Mouse (Mus musculus) spleen, postnatal 14 days (tissue): ENCODE results near the gene Tcl1.
A peak's percentile ranks its signal among the peaks of the same experiment; 100 is the strongest.
"Not testable (repeated sequence)": the region's sequence is repeated elsewhere in the genome, so short reads cannot be mapped to it uniquely, and the experiment has no call there.

ENCODE experiments used
- DNase-seq, 2 experiments: peaks; one replicate each; pipeline ENCODE4 v3.0.0; 2021 to 2022; ENCODE audit warnings: low spot score in 2 of 2

Gene Tcl1

DNA sequence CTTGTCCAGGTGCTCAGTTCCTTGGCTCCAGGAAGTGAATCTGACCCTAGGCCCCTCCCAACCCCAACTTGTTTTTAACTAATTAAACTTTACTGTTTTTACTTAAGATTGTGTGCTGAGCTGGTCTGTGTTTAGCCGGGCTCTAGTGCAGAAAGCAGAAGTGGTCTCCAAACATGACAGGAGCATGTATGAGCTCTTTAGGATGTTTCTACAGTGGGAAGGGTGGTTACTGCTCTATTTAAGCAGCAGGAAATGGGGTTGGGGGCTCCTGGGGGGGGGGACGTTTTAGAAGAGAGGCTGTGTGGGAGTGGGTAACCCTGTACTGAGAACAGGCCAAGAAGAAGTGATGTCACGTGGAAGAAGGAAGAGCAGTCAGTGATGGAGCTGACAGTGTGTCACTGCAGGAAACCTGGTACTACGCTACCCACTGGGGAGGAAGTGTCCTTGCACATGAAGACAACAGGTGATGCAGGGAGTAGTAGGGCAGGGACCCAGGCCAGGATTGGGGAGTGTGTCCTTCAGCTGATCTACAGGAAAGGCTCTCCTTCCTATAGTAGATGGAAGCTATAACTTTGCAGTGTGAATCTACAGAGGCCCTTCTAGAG, 41.5 kb downstream of the Tcl1 start:
- DNase-seq: not testable (repeated sequence)

DNA sequence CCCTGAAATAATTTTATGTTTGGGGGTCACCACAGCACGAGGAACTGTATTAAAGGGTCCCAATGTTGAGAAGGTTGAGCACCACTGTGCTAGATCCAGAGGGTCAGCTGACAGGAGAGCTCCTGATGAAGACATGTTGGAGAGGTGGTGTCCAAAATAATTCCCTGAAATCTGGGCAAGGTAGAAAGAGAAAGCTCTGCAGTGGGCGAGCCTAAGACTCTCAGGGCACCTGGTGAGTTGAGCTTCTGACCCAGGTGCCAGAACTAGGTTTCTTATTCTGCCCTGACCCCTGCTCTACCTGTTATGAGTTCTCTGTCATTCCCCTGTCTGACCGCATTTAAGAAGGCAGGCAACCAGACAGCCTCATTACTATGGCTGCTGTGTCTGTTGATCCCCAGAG, 46.5 kb downstream of the Tcl1 start, which contains the start of gene Tcl1b5:
Gene Tcl1b5 (plus strand): TSS at position 301 of the 400 bp plus-strand sequence.
- not testable (repeated sequence) for DNase-seq

DNA sequence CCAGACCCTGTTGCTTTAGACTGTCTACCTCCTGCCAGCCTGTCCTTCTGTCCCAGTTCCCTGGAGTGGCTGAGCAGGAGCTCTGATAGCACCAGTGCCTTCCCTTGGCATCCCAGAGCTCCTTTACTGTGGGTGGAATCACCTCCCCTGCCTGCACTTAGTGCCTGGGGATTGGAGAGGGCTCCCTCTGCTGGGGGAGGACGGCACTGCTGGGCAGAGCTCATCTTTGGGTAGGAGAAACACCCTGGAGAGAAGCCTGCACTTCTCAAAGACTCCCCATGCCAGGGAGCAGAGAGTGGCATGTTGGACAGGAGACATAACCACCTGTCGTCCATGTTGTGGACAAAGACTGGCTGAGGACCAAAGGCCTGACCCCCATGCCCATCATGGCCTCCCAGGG, 48.3 kb downstream of the Tcl1 start:
- peak; percentile 24 to 55 for DNase-seq

DNA sequence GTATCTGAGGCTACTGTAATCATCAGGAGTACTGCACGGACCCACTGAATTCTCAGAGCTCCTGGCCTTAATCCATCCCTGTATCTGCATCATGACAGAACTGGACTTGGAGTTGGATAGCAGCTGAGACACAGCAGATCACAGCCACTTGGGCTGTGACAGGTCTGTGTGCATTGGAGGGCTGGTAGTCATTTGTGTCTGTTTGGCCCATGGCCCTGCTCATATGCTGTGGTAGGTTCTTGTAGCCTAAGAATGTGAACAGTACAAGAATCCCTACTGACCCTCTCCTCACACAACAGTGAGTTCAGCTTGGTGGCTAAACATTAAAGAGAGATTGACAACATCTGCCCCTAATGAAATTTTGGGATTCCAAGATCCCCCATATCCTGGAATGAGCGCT, 49.2 kb downstream of the Tcl1 start:
- no peak for DNase-seq
